Mouse (Mus musculus): ENCODE results near the gene Ryr2. TPM values are rescaled to one million over a fixed set of nuclear protein-coding genes. Genes with fewer than 3 reads are reported as not detected.
"Not testable (repeated sequence)": the region's sequence is repeated elsewhere in the genome, so short reads cannot be mapped to it uniquely, and the experiment has no call there.

Ryr2 gene
- polyA plus RNA-seq, 1 experiment from 2014 or later, result 1.8 TPM

DNA sequence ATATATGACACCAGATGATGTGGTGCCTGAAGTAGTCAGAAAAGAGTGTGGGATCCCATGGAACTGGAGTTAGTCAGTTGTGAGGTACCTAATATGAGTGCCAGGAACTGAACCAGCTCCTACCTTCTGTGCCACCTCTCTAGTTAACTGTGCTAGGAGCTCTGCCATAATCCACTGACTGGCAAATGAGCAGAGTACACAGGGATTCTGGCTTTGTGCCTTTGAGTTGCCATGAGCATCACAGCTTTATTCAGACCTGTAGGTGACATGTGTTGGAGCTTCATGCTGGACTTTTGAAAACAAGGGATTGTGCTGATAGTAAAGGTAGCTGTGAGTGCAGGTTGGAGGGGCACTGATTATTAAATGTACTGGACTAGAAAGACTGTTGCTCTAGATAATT is 539.4 kb downstream of the Ryr2 start:
- DNase-seq (ENCODE audit: low spot score) (no peak), ATAC-seq (replicated peaks; ENCODE audit: low FRiP score, low TSS enrichment, low read depth) (no peak)
- no peaks in the 10 kb centered on the region for H3K36me3 ChIP-seq (ENCODE audit: control insufficient read depth, insufficient read depth, low read length)
- H3K4me3 ChIP-seq (ENCODE audit: low read depth, low read length), result no peak overlapping the region
- H3K27me3 ChIP-seq (replicated peaks; ENCODE audit: control insufficient read depth, insufficient read depth, low read length), result no peaks in the 10 kb centered on the region
- no peak overlapping the region for H3K9ac ChIP-seq (ENCODE audit: low read length)
- H3K4me1 ChIP-seq (replicated peaks; ENCODE audit: control insufficient read depth, insufficient read depth, low read length), result no peaks in the 10 kb centered on the region
- no peak overlapping the region for H3K4me2 ChIP-seq (ENCODE audit: low read length)
- no peak overlapping the region for H3K27ac ChIP-seq (ENCODE audit: low read depth)
- H3K9me3 ChIP-seq (ENCODE audit: control insufficient read depth, low read length), result no peaks in the 10 kb centered on the region

GRCm38 (mm10) chr13:11566486-11566885 is 540.3 kb downstream of the Ryr2 start:
- Histone ChIP-seq H3K4me1 (replicated peaks; ENCODE audit: control insufficient read depth, insufficient read depth, low read length) (no peaks in the 10 kb centered on the region), H3K4me3 (ENCODE audit: low read depth, low read length) (no peak overlapping the region), H3K9ac (ENCODE audit: low read length) (no peak overlapping the region), H3K4me2 (ENCODE audit: low read length) (no peak overlapping the region), H3K27ac (ENCODE audit: low read depth) (no peak overlapping the region), H3K9me3 (ENCODE audit: control insufficient read depth, low read length) (no peaks in the 10 kb centered on the region), H3K27me3 (replicated peaks; ENCODE audit: control insufficient read depth, insufficient read depth, low read length) (no peaks in the 10 kb centered on the region), H3K36me3 (ENCODE audit: control insufficient read depth, insufficient read depth, low read length) (no peaks in the 10 kb centered on the region)
- no peak for ATAC-seq (replicated peaks; ENCODE audit: low FRiP score, low TSS enrichment, low read depth)
- DNase-seq (ENCODE audit: low spot score), result no peak
- 66% methylated on average over 9 of the region's 9 CpGs for WGBS

DNA sequence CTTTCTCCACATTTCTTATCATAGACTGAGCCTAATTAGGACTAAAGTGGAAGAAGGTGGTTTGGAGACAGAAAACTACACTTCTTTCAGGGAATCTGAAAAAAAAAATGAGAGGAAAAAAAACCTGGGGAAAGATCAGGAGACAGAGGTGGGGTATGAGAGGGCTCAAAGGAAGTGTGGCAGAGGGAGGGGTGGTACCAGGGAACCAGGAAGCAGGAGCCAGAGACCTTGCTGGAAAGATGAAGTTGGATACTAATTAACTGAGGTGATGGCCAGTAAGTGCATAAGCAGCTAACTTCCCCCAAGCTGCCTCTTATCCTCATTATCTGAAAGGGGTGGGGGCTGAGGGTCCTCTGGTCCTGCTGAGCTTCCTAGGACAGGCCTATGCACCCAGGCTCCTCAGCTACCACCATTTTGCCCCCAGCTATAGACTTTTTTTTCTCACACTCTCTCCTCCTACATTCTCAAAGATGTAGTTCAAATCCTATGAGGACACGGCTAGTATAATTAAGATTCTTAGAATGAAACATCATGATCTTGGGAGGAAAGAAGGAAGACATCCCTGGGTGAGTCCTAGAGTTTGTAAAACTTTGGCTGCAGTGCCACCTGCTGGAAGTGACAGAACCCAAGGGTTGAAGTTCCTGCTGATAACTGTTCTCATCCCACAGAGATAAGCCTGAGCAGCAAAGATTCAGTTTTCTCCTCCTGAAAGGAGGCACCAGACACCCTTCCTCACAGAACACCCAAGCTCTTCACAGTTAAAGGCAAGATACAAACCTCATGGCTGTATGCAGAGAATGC is 543.3 kb downstream of the Ryr2 start:
- H3K4me1 ChIP-seq (replicated peaks; ENCODE audit: control insufficient read depth, insufficient read depth, low read length), result no peaks in the 10 kb centered on the region
- peak; percentile 69; the same call in 1 of the 2 replicates for ATAC-seq (replicated peaks; ENCODE audit: low FRiP score, low TSS enrichment, low read depth)
- DNase-seq (ENCODE audit: low spot score), result peak; percentile 79
- WGBS, result 21% methylated on average over 1 of the region's 1 CpGs
- H3K9me3 ChIP-seq (ENCODE audit: control insufficient read depth, low read length), result no peaks in the 10 kb centered on the region
- no peak overlapping the region for H3K4me3 ChIP-seq (ENCODE audit: low read depth, low read length)
- no peaks in the 10 kb centered on the region for H3K36me3 ChIP-seq (ENCODE audit: control insufficient read depth, insufficient read depth, low read length)
- no peak overlapping the region for H3K4me2 ChIP-seq (ENCODE audit: low read length)
- H3K27ac ChIP-seq (ENCODE audit: low read depth), result no peak overlapping the region
- no peaks in the 10 kb centered on the region for H3K27me3 ChIP-seq (replicated peaks; ENCODE audit: control insufficient read depth, insufficient read depth, low read length)
- no peak overlapping the region for H3K9ac ChIP-seq (ENCODE audit: low read length)

DNA sequence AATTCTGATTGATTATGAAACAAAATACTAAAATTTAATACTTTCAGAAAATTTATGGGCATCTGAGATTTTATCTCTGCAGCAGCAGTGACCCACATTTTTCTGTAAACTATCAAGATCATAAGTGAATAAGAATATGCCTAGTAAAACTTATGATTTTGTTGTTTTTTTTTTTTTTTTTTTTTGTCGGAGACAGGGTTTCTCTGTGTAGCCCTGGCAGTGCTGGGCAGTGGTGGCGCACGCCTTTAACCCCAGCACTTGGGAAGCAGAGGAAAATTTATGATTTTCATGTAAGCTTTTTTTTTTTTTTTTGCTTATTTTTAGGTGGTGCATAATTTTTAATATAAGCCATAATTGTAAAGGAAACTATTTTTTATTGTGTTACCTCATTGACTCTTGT is 557.1 kb downstream of the Ryr2 start:
- Histone ChIP-seq H3K4me1 (replicated peaks; ENCODE audit: control insufficient read depth, insufficient read depth, low read length) (0 out of 2 replicates have a peak, but pooled peaks cover 4% of the 10 kb centered on the region), H3K4me2 (ENCODE audit: low read length) (no peak overlapping the region), H3K27me3 (replicated peaks; ENCODE audit: control insufficient read depth, insufficient read depth, low read length) (no peaks in the 10 kb centered on the region), H3K36me3 (ENCODE audit: control insufficient read depth, insufficient read depth, low read length) (no peaks in the 10 kb centered on the region), H3K27ac (ENCODE audit: low read depth) (no peak overlapping the region), H3K4me3 (ENCODE audit: low read depth, low read length) (no peak overlapping the region), H3K9ac (ENCODE audit: low read length) (no peak overlapping the region), H3K9me3 (ENCODE audit: control insufficient read depth, low read length) (no peaks in the 10 kb centered on the region)
- ATAC-seq (replicated peaks; ENCODE audit: low FRiP score, low TSS enrichment, low read depth) (no peak; the same call in 1 of the 2 replicates), DNase-seq (ENCODE audit: low spot score) (no peak)
- 65% methylated on average over 3 of the region's 3 CpGs for WGBS

DNA sequence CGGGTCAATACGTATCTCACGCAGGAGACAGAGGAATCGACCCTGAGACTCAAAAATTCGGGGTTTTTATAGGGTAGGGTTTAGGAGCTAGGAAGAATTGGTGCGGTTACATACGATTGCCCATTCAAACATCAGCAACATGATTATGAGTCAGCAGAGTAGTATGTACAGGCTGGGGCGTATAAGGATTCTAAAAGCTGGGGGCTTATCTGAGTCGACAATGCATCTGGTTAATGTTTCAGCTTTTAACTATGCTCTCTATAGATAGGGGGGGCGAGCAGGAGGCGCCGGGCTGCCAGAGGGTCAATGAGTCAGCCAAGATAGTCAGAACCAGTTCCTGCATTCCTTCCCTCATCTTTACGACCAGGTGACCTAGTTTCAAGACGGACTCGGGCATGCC is 557.6 kb downstream of the Ryr2 start:
- peak; percentile 83 for ATAC-seq (replicated peaks; ENCODE audit: low FRiP score, low TSS enrichment, low read depth)
- H3K4me2 ChIP-seq (ENCODE audit: low read length); H3K4me1 ChIP-seq (replicated peaks; ENCODE audit: control insufficient read depth, insufficient read depth, low read length); H3K27me3 ChIP-seq (replicated peaks; ENCODE audit: control insufficient read depth, insufficient read depth, low read length); H3K36me3 ChIP-seq (ENCODE audit: control insufficient read depth, insufficient read depth, low read length); DNase-seq (ENCODE audit: low spot score); H3K9ac ChIP-seq (ENCODE audit: low read length); H3K9me3 ChIP-seq (ENCODE audit: control insufficient read depth, low read length); H3K4me3 ChIP-seq (ENCODE audit: low read depth, low read length); H3K27ac ChIP-seq (ENCODE audit: low read depth): not testable (repeated sequence)
- WGBS, result 36% methylated on average over 15 of the region's 15 CpGs

- Histone ChIP-seq H3K9ac (ENCODE audit: low read length) (no peak overlapping the region), H3K4me1 (replicated peaks; ENCODE audit: control insufficient read depth, insufficient read depth, low read length) (0 out of 2 replicates have a peak, but pooled peaks cover 4% of the 10 kb centered on the region), H3K27ac (ENCODE audit: low read depth) (no peak overlapping the region), H3K27me3 (replicated peaks; ENCODE audit: control insufficient read depth, insufficient read depth, low read length) (no peaks in the 10 kb centered on the region), H3K36me3 (ENCODE audit: control insufficient read depth, insufficient read depth, low read length) (no peaks in the 10 kb centered on the region), H3K4me3 (ENCODE audit: low read depth, low read length) (no peak overlapping the region), H3K4me2 (ENCODE audit: low read length) (no peak overlapping the region), H3K9me3 (ENCODE audit: control insufficient read depth, low read length) (no peaks in the 10 kb centered on the region)
- ATAC-seq (replicated peaks; ENCODE audit: low FRiP score, low TSS enrichment, low read depth) (no peak; the same call in 1 of the 2 replicates), DNase-seq (ENCODE audit: low spot score) (peak; percentile 71)
- 27% methylated on average over 7 of the region's 7 CpGs for WGBS
Observed at GRCm38 (mm10) chr13:11545841-11546240, 560.9 kb downstream of the Ryr2 start.

GRCm38 (mm10) chr13:11542546-11542945 is 564.2 kb downstream of the Ryr2 start:
- Histone ChIP-seq H3K4me2 (ENCODE audit: low read length) (no peak overlapping the region), H3K27ac (ENCODE audit: low read depth) (no peak overlapping the region), H3K4me1 (replicated peaks; ENCODE audit: control insufficient read depth, insufficient read depth, low read length) (no peaks in the 10 kb centered on the region), H3K4me3 (ENCODE audit: low read depth, low read length) (no peak overlapping the region), H3K27me3 (replicated peaks; ENCODE audit: control insufficient read depth, insufficient read depth, low read length) (no peaks in the 10 kb centered on the region), H3K9ac (ENCODE audit: low read length) (no peak overlapping the region), H3K36me3 (ENCODE audit: control insufficient read depth, insufficient read depth, low read length) (no peaks in the 10 kb centered on the region), H3K9me3 (ENCODE audit: control insufficient read depth, low read length) (no peaks in the 10 kb centered on the region)
- no peak for DNase-seq (ENCODE audit: low spot score)
- 87% methylated on average over 3 of the region's 3 CpGs for WGBS
- no peak for ATAC-seq (replicated peaks; ENCODE audit: low FRiP score, low TSS enrichment, low read depth)

- Histone ChIP-seq H3K4me3 (ENCODE audit: low read depth, low read length) (no peak overlapping the region), H3K4me1 (replicated peaks; ENCODE audit: control insufficient read depth, insufficient read depth, low read length) (no peaks in the 10 kb centered on the region), H3K27ac (ENCODE audit: low read depth) (no peak overlapping the region), H3K9me3 (ENCODE audit: control insufficient read depth, low read length) (no peaks in the 10 kb centered on the region), H3K27me3 (replicated peaks; ENCODE audit: control insufficient read depth, insufficient read depth, low read length) (no peaks in the 10 kb centered on the region), H3K4me2 (ENCODE audit: low read length) (no peak overlapping the region), H3K36me3 (ENCODE audit: control insufficient read depth, insufficient read depth, low read length) (no peaks in the 10 kb centered on the region), H3K9ac (ENCODE audit: low read length) (no peak overlapping the region)
- ATAC-seq (replicated peaks; ENCODE audit: low FRiP score, low TSS enrichment, low read depth) (no peak), DNase-seq (ENCODE audit: low spot score) (no peak)
- 26% methylated on average over 1 of the region's 1 CpGs for WGBS
Observed at GRCm38 (mm10) chr13:11536851-11537250, 569.9 kb downstream of the Ryr2 start.

DNA sequence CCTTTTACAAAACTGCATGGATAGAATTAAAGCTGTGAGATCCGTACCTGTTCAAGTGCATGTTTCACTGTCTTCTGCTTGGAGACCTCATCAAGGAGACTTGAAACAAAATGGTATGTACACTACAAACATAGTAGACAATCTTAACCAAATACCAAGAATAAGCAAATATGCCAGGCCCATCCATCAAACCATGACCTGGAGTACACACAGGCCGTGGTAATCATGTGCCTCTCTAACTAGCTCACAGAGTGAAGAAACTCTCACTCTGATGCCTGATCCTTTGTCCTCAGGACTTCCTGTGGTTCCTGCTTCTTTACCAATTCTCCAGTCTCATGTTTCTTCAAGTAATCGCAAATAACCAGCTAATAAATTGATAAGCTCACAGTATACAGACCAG is 570.9 kb downstream of the Ryr2 start:
- ATAC-seq (replicated peaks; ENCODE audit: low FRiP score, low TSS enrichment, low read depth) (no peak), DNase-seq (ENCODE audit: low spot score) (no peak)
- Histone ChIP-seq H3K36me3 (ENCODE audit: control insufficient read depth, insufficient read depth, low read length) (no peaks in the 10 kb centered on the region), H3K4me3 (ENCODE audit: low read depth, low read length) (no peak overlapping the region), H3K27ac (ENCODE audit: low read depth) (no peak overlapping the region), H3K4me2 (ENCODE audit: low read length) (no peak overlapping the region), H3K4me1 (replicated peaks; ENCODE audit: control insufficient read depth, insufficient read depth, low read length) (no peaks in the 10 kb centered on the region), H3K9me3 (ENCODE audit: control insufficient read depth, low read length) (no peaks in the 10 kb centered on the region), H3K9ac (ENCODE audit: low read length) (no peak overlapping the region), H3K27me3 (replicated peaks; ENCODE audit: control insufficient read depth, insufficient read depth, low read length) (no peaks in the 10 kb centered on the region)
- 50% methylated on average over 3 of the region's 3 CpGs for WGBS

All from intestine, embryonic 14.5 days (tissue).